Mouse (Mus musculus) heart, adult 18-20 months (tissue): ENCODE measurements around the gene Slc1a5. TPM values are rescaled to one million over a fixed set of nuclear protein-coding genes. Genes with fewer than 3 reads are reported as not detected.

ENCODE experiments used
- DNase-seq, 2 experiments: peaks; one replicate each; pipeline ENCODE4 v3.0.0; 2021 to 2022; ENCODE audit warnings: mixed read lengths in 1 of 2
- total RNA-seq, 2 experiments: library from RNA; stranded (reverse); gene quantifications; 2 replicates each; pipeline ENCODE4 v1.2.3; 2021

Gene Slc1a5
- total RNA-seq, 2 experiments from 2014 or later, result 13.0 to 26.3 TPM

DNA sequence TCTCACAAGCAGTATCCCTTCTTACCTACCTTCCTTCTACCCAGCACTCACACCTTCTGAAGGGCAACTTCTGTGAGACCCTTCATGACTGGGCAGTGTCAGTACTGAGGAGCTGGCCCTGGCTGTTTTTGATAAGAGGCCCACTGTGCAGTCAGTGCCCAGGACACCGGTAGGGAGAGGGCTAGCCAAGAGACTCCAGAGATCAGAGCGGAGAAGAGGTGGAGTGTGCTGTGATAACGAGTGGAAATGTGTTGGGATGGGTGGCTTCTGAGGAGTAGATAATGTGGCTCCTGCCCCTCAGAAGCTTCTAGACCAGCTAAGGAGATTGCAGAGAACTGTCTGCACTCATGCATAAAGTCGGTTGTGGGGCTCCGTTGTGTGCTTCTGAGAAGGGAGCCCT, 38.7 kb downstream of the Slc1a5 start:
- DNase-seq, result no peak

- peak in 1 of 2 experiments; percentile 47 for DNase-seq
Observed at GRCm38 (mm10) chr7:16820271-16820763, 39.2 kb downstream of the Slc1a5 start.

DNA sequence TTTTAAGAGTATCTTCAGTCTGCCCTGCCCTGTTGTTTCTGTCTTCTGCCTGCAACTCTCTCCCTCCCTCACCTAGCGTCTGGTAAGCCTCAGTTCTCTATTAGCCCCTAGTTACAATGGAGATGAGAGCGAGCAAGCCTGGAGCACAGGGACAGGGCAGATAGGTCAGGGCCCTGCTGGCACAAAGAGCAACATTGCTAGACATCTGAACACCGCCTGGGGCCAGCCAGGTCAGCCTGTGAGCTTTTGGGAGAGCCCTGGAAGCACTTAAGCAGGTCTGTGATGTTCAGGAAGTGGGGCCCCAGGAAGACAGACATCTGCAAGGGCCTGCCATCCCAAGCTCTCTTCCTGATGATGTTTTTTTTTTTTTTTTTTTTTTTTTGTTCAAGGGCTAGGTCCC, 40.0 kb downstream of the Slc1a5 start:
- no peak for DNase-seq

DNA sequence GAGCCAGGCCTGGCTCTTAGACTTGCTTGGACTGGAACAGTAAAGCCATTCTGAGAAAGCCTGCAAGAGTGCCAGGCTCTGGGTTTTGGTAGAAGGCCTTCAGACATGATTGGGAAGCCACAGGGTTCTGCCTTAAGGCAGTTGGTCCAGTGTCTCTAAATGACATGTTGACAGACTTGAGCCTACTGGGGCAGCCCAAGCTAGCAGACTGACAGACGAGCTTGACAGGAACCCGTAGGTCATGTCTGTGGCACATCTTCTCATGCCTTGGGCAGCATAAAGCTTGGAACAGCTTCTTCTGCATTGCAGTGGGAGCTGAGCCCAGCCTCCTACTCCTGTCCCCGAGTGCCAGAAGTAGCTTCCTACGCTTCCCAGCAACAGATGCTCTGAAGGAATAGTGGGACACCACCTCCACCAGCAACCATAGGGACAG, 40.5 kb downstream of the Slc1a5 start:
- DNase-seq, result no peak

GRCm38 (mm10) chr7:16823734-16824133, 42.6 kb downstream of the Slc1a5 start:
- DNase-seq, result peak; percentile 60 to 82

DNA sequence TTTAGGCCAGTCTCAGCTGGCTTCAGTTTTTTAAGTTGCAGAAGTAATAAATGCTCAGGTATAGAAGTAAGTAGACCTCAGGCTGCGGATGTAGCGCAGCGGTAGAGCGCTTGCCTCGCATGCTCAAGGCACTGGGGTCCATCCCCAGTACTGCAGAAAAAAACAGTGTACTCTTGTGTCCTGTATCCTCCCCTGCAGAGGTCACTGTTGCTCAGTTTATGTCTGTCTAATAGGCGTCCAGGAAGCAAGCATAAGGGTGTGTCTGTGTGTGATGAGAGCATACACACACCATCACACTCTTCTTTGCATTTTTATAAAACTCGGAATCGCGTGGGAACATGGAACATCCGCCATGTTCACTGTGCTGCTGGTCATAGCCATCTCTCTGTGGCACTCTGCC, 44.6 kb downstream of the Slc1a5 start:
- peak; percentile 63 to 64 for DNase-seq

DNA sequence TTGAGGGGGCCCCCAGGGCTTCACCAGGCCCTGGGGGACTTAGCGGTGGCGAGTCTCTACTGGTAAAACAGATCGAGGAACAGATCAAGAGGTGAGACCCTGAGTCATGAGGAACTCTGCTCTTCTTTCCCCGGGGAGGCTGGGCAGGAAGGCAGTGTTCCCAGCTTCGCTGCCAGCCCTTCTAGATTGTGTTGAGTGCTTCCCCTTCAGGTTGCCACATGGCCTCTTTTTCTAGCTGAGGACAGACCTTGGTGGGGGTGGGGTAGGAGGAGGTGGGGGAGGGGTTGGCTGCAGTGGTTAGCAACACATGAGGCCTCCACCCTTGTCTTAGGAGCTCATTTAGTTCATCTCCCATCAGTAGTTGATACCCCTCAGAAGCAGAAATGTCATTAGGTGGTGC, 45.4 kb downstream of the Slc1a5 start:
- peak in 1 of 2 experiments; percentile 55 for DNase-seq

- DNase-seq, result no peak
Observed at GRCm38 (mm10) chr7:16827274-16827673, 46.1 kb downstream of the Slc1a5 start.

- peak in 1 of 2 experiments; percentile 58 for DNase-seq
Observed at GRCm38 (mm10) chr7:16830449-16830848, 49.3 kb downstream of the Slc1a5 start.

GRCm38 (mm10) chr7:16837916-16838803, 57.0 kb downstream of the Slc1a5 start:
- DNase-seq, result no peak

DNA sequence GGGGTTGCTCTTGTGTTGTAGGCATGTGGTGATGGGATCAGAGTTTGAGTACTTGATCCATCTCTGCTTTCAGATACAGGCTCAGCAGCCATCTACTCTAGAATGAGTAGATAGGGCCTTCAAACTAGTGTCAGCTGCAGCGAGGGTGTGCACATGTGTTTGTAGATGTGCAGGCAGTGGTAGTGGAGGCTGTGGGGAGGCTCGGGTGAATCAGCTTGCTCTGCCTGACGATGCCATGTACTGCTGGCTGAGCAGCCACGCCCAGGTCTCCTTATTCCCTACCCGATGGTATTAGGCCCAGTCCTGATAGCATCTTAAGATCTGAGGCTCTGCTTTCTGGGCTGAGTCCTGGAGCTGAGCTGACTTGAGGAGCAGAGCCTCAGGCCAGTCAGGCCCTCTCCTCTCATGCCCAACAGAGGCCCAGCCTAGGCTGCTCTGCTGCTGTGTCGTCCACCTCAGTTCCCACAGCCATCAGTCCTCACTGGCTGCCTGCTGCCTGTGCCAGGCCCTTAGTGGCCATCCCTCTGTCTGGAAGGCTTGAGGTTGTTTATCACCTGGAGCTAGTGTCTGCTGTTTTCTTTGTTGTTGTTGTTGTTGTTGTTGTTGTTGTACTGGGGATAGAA, 57.8 kb downstream of the Slc1a5 start:
- DNase-seq, result no peak

GRCm38 (mm10) chr7:16839427-16840108, 58.4 kb downstream of the Slc1a5 start:
- no peak for DNase-seq

GRCm38 (mm10) chr7:16840109-16840491, 59.0 kb downstream of the Slc1a5 start:
- no peak for DNase-seq

GRCm38 (mm10) chr7:16841078-16841477, 59.9 kb downstream of the Slc1a5 start:
- DNase-seq, result no peak

DNA sequence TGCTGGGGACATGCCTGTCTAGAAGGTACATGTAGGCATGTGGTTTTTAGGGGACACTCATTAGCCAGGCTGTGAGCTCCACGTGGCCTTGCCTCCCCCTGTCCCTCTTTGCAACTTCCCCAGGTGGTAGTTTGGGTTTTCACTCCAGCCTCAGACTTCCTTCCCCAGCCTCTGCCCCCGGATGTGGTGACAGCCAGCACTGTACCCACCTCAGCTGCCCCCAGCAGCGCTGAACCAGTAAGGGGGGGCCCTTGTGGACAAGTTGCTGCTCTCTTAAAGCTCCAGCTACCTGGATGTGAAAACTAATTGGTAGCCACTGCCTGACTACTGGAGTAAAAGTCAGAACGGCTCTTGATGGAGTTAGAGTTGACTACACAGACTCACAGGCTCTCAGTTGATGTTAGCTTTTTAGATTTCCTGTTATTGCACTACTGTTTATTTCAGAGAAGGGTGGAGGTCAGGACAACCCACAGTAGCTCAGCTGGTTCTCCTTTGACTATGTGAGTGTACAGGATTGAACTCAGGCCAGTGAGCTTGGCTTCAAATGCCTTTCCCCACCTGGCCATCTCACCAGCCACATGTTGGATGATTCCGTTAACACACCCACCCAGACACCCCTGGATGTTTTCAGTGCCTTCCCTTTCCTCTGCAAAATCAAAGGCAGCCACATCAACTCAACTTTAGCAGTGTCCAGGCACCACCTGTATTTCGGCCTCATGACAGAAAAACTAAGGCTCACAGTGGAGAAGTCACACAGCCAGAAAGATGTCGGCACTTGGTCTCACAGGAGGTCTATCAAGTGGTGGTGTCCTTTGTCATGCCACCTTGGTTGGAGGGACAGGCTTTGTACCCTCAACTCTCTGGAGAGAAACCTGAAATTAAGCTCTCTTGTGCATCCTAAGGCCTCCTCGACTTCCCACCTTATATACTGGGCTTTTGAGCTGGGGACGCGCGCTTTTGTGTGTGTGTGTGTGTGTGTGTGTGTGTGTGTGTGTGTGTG, 60.7 kb downstream of the Slc1a5 start:
- DNase-seq, result peak; percentile 49 to 53

DNA sequence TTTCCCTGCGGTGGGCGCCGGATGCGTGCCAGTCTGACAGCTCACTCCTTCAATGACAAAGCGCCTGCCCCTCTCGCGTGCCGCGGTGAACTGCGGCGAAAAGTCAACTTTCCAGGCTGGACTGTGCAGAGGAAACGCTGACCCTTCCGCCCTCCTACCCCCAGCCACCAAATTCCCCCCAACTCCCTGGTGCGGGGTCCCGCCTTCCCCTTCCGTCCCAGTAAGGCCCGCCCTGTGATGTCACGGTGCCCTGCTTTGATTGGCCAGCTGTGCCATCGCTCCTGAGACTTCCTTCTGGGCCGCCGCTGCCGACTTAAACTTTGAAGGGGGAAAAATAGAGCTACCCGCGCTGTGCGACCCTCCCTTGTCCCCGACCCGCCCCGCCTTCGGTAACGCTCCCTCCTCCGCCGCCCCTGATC, 61.5 kb downstream of the Slc1a5 start, which contains the start of gene Prkd2:
TSS of gene Prkd2 (plus strand) at position 258 of the 419 bp plus-strand sequence.
- peak; percentile 96 to 98 for DNase-seq

GRCm38 (mm10) chr7:16843441-16844171, 62.5 kb downstream of the Slc1a5 start:
- DNase-seq, result peak; percentile 70 to 82

DNA sequence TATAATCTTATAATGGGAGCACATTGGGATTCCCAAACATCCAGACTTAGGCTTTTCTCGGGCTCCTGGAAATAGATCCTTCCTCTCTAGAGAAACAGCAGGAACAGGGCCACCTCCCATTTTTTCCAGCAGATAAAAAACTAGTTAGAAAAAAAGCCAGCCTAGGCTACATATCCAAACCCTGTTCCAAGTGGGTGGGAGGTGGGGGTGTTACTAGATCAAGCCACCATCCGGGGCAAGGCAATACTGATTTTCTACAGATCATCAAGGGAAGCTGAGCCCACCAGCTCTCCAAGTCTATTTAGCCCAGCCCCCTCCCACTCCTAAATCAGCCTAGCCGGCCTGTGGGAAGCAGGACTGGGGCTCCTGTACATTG, 63.5 kb downstream of the Slc1a5 start:
- DNase-seq, result peak; percentile 60 to 68

GRCm38 (mm10) chr7:16845072-16845819, 64.1 kb downstream of the Slc1a5 start:
- DNase-seq, result peak; percentile 71 to 87

- DNase-seq, result no peak
Observed at GRCm38 (mm10) chr7:16845820-16846167, 64.7 kb downstream of the Slc1a5 start.
